In genomic region chr4:33208881-33209841, GRCm38 (mm10) we compare ENCODE assay signal across 8 mouse cellular contexts. TPM values are rescaled to one million over a fixed set of nuclear protein-coding genes. Genes with fewer than 3 reads are reported as not detected.
DNase-seq lines count a peak whose midpoint lies in the region; ATAC-seq lines count a peak whose summit lies in the region.

Gene Srsf12, plus strand, starts transcription at chr4:33208991.

- H3K27me3 ChIP-seq in heart, embryonic 16.5 days (ENCODE audit: control insufficient read depth, insufficient read depth, low read length): peaks cover 2% of the 10 kb centered on the region
- no peaks in the 10 kb centered on the region for H3K27me3 ChIP-seq in lung, embryonic 16.5 days (ENCODE audit: control insufficient read depth, insufficient read depth, low read depth, low read length)

- peak; percentile 8 to 28 for DNase-seq in lung, adult 18-20 months
- no peak for DNase-seq in lung, postnatal 25 days (ENCODE audit: low spot score)
- DNase-seq in cerebellum, postnatal 4 days (ENCODE audit: low spot score in 2 of 2): peak; percentile 30 to 33
- DNase-seq in layer of hippocampus, adult 9-11 months: peak; percentile 26
- DNase-seq in ovary, postnatal 36 days (ENCODE audit: low spot score): peak; percentile 20
- DNase-seq in thymus, postnatal 4 days: peak; percentile 71

- H3K27ac ChIP-seq in heart, embryonic 16.5 days (ENCODE audit: low read length): no peak within 1 kb of the TSS
- H3K27ac ChIP-seq in lung, embryonic 16.5 days (ENCODE audit: low read length): no peak within 1 kb of the TSS

- peaks cover 9% of the 10 kb centered on the region for H3K4me1 ChIP-seq in heart, embryonic 16.5 days (ENCODE audit: control insufficient read depth, insufficient read depth, low read length)
- H3K4me1 ChIP-seq in lung, embryonic 16.5 days (replicated peaks; ENCODE audit: control insufficient read depth, insufficient read depth, low read length): peaks cover 7% of the 10 kb centered on the region; the same call in 1 of the 2 replicates

- peaks cover 3% of the 10 kb centered on the region; the same call in 1 of the 2 replicates for H3K9me3 ChIP-seq in heart, embryonic 16.5 days (replicated peaks; ENCODE audit: control insufficient read depth, low read length)
- no peaks in the 10 kb centered on the region for H3K9me3 ChIP-seq in lung, embryonic 16.5 days (ENCODE audit: control insufficient read depth, low read length)

- H3K4me2 ChIP-seq in heart, embryonic 16.5 days (ENCODE audit: low read depth, low read length): peak within 1 kb of the TSS; percentile 100
- peak within 1 kb of the TSS; percentile 100 for H3K4me2 ChIP-seq in lung, embryonic 16.5 days (ENCODE audit: low read depth, low read length)

- peak; percentile 70 for ATAC-seq in heart, embryonic 16.5 days (replicated peaks; ENCODE audit: extremely low read depth, insufficient read depth, low FRiP score)
- ATAC-seq in lung, embryonic 16.5 days (ENCODE audit: low read depth): peak; percentile 82

- H3K4me3 ChIP-seq in heart, embryonic 16.5 days (ENCODE audit: low read length): peak within 1 kb of the TSS; percentile 71
- peak within 1 kb of the TSS; percentile 70 for H3K4me3 ChIP-seq in lung, embryonic 16.5 days (ENCODE audit: low read length)

- H3K9ac ChIP-seq in heart, embryonic 16.5 days (ENCODE audit: low read length): peak within 1 kb of the TSS; percentile 82
- peak within 1 kb of the TSS; percentile 80 for H3K9ac ChIP-seq in lung, embryonic 16.5 days (ENCODE audit: low read length)

- WGBS in heart, embryonic 16.5 days: 4% methylated on average over 51 of the region's 65 CpGs
- WGBS in lung, embryonic 16.5 days: 3% methylated on average over 58 of the region's 65 CpGs

- no peaks in the 10 kb centered on the region for H3K36me3 ChIP-seq in heart, embryonic 16.5 days (ENCODE audit: control insufficient read depth, insufficient read depth)
- no peaks in the 10 kb centered on the region for H3K36me3 ChIP-seq in lung, embryonic 16.5 days (ENCODE audit: control insufficient read depth, insufficient read depth, low read length)

RNA-seq across cellular contexts. Expression of gene Srsf12, which starts in this region (rescaled TPM):
- polyA plus RNA-seq in heart, embryonic 16.5 days (2015; fragmentation: Nextera tagmentation; extraction: Ambion mirVana): 1.6 and 2.3 TPM in 2 replicates
- polyA plus RNA-seq in lung, embryonic 16.5 days (2015; fragmentation: Nextera tagmentation; extraction: Ambion mirVana): 3.2 and 3.4 TPM in 2 replicates
